ENCODE assay signal across 18 mouse cellular contexts in the genomic region with DNA sequence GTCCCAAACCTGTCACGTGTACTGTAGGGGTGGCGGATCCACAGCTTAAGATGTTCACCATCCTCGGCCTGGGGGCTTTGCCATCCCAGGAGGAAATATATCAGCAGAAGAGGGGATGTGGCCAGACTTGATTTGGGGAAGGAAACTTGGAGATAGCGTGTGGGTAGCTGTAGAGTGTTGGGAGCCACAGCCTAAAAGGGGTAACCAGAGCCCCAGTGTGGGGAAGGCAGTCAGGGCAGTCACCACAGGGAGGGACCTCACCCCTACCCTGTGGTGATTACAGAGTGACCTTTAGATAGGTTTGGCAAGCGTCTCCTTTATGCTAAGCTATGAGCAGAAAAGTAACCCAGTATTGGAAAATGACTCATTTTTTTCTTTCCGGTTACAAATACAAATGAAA.
DNase-seq lines count a peak whose midpoint lies in the region; ATAC-seq lines count a peak whose summit lies in the region.
"Had no signal": no experiment of that assay in that cellular context is flagged by ENCODE, and none has a peak within 500 bp of the region (broad histone marks: within the 10 kb centered on the region; RNA-seq: fewer than 3 reads in every experiment).

No protein-coding gene starts in this region.

- H3K27ac ChIP-seq in heart, embryonic 12.5 days (ENCODE audit: poor library complexity, severe bottlenecking), result peak overlapping the region; percentile 45
- H3K27ac ChIP-seq in macrophage, result 0 out of 2 replicates have a peak overlapping the region, but pooled peaks have one; percentile 8
- H3K27ac ChIP-seq in midbrain, embryonic 13.5 days, result no peak overlapping the region
- no peak overlapping the region for H3K27ac ChIP-seq in neural tube, embryonic 15.5 days (replicated peaks)
- H3K27ac ChIP-seq: embryonic facial prominence, embryonic 10.5 days; hindbrain, postnatal 0 days; kidney, embryonic 15.5 days had no signal

- H3K36me3 ChIP-seq in heart, embryonic 12.5 days, result peaks cover 8% of the 10 kb centered on the region; the same call in 1 of the 2 replicates
- peaks cover 12% of the 10 kb centered on the region for H3K36me3 ChIP-seq in macrophage (ENCODE audit: inconsistent target)
- no peaks in the 10 kb centered on the region for H3K36me3 ChIP-seq in midbrain, embryonic 13.5 days
- no peaks in the 10 kb centered on the region for H3K36me3 ChIP-seq in neural tube, embryonic 15.5 days
- H3K36me3 ChIP-seq: embryonic facial prominence, embryonic 10.5 days had no signal

- H3K27me3 ChIP-seq in heart, embryonic 12.5 days (replicated peaks), result no peaks in the 10 kb centered on the region
- no peaks in the 10 kb centered on the region for H3K27me3 ChIP-seq in midbrain, embryonic 13.5 days
- no peaks in the 10 kb centered on the region for H3K27me3 ChIP-seq in neural tube, embryonic 15.5 days (replicated peaks)
- H3K27me3 ChIP-seq: CH12.LX; kidney, embryonic 15.5 days had no signal

- no peak overlapping the region for H3K9ac ChIP-seq in heart, embryonic 12.5 days
- no peak overlapping the region for H3K9ac ChIP-seq in midbrain, embryonic 13.5 days (replicated peaks)
- no peak overlapping the region for H3K9ac ChIP-seq in neural tube, embryonic 15.5 days (replicated peaks)
- H3K9ac ChIP-seq: kidney, embryonic 15.5 days; lung, embryonic 14.5 days had no signal

- intact Hi-C loops in heart, postnatal 25 days (cut with DNase I), result no loop called here

- peaks cover 84% of the 10 kb centered on the region for H3K4me1 ChIP-seq in heart, embryonic 12.5 days (replicated peaks)
- H3K4me1 ChIP-seq in midbrain, embryonic 13.5 days (replicated peaks), result no peaks in the 10 kb centered on the region
- H3K4me1 ChIP-seq in neural tube, embryonic 15.5 days, result no peaks in the 10 kb centered on the region

- H3K4me2 ChIP-seq in heart, embryonic 12.5 days, result no peak overlapping the region
- no peak overlapping the region for H3K4me2 ChIP-seq in midbrain, embryonic 13.5 days (replicated peaks)
- no peak overlapping the region for H3K4me2 ChIP-seq in neural tube, embryonic 15.5 days
- H3K4me2 ChIP-seq: kidney, embryonic 15.5 days; lung, embryonic 14.5 days had no signal

- peaks cover 100% of the 10 kb centered on the region for H3K79me2 ChIP-seq in macrophage (ENCODE audit: inconsistent target)

- no peaks in the 10 kb centered on the region for H3K9me3 ChIP-seq in heart, embryonic 12.5 days (replicated peaks)
- no peaks in the 10 kb centered on the region for H3K9me3 ChIP-seq in midbrain, embryonic 13.5 days
- no peaks in the 10 kb centered on the region for H3K9me3 ChIP-seq in neural tube, embryonic 15.5 days (replicated peaks)
- H3K9me3 ChIP-seq: embryonic facial prominence, embryonic 10.5 days; kidney, embryonic 15.5 days had no signal

- no peak overlapping the region for H3K4me3 ChIP-seq in heart, embryonic 12.5 days
- no peak overlapping the region for H3K4me3 ChIP-seq in macrophage (ENCODE audit: inconsistent target)
- no peak overlapping the region for H3K4me3 ChIP-seq in midbrain, embryonic 13.5 days (replicated peaks)
- no peak overlapping the region for H3K4me3 ChIP-seq in neural tube, embryonic 15.5 days (replicated peaks)
- H3K4me3 ChIP-seq: embryonic facial prominence, embryonic 10.5 days; kidney, embryonic 15.5 days had no signal

- no peak for ATAC-seq in heart, embryonic 12.5 days (ENCODE audit: insufficient number of reproducible peaks, low FRiP score)
- ATAC-seq in common myeloid progenitor, adult 5-6 weeks (replicated peaks; ENCODE audit: low read depth, poor library complexity, severe bottlenecking), result peak; percentile 76
- ATAC-seq in midbrain, embryonic 13.5 days, result no peak
- no peak for ATAC-seq in neural tube, embryonic 15.5 days (ENCODE audit: low FRiP score)
- ATAC-seq: forebrain, embryonic 14.5 days; hindbrain, postnatal 0 days; midbrain, embryonic 16.5 days had no signal

- 62% methylated on average over 6 of the region's 6 CpGs for WGBS in heart, embryonic 12.5 days
- WGBS in macrophage (ENCODE audit: missing documents), result 25% methylated on average over 6 of the region's 6 CpGs
- WGBS in midbrain, embryonic 13.5 days, result 86% methylated on average over 6 of the region's 6 CpGs
- 87% methylated on average over 6 of the region's 6 CpGs for WGBS in neural tube, embryonic 15.5 days

- DNase-seq in heart, postnatal 25 days (ENCODE audit: low spot score), result no peak
- peak; percentile 90 for DNase-seq in 416B (ENCODE audit: low read depth)
- DNase-seq in lung, postnatal 36 days, result no peak
- DNase-seq: adrenal gland, postnatal 10 days; cerebellum, adult 11 months; cerebellum, postnatal 36 days; lung, embryonic 14.5 days had no signal

Comparison
In these comparisons a context has a peak if more than half of its experiments do, and no peak if none do; other contexts are left out.
1. H3K27ac ChIP-seq: peak in heart, embryonic 12.5 days (single experiment) and macrophage (single experiment); none in midbrain, embryonic 13.5 days (single experiment) and neural tube, embryonic 15.5 days (single experiment).